Mouse (Mus musculus) MEL-GATA-1-ER (cell line): ENCODE measurements around the gene Ropn1.
"Not testable (repeated sequence)": the region's sequence is repeated elsewhere in the genome, so short reads cannot be mapped to it uniquely, and the experiment has no call there.

ENCODE experiments used
- DNase-seq: peaks from one replicate; pipeline ENCODE4 v3.0.0-alpha.2; 2012; ENCODE audit warnings: low read depth; ENCODE audit errors: extremely low read depth

The Ropn1 gene

GRCm38 (mm10) chr16:34690334-34691144, 40.8 kb downstream of the Ropn1 start, which contains the start of gene Ccdc14:
Gene Ccdc14 (plus strand): TSS chr16:34690616.
- peak; percentile 78 for DNase-seq

GRCm38 (mm10) chr16:34691156-34691555, 41.4 kb downstream of the Ropn1 start:
- peak; percentile 51 for DNase-seq

GRCm38 (mm10) chr16:34694477-34694876, 44.8 kb downstream of the Ropn1 start:
- peak; percentile 20 for DNase-seq

GRCm38 (mm10) chr16:34698721-34699120, 49.0 kb downstream of the Ropn1 start:
- not testable (repeated sequence) for DNase-seq

- peak; percentile 54 for DNase-seq
These were observed 50.6 kb downstream of the Ropn1 start for GRCm38 (mm10) chr16:34700165-34700827.

- DNase-seq, result no peak
These were observed 51.1 kb downstream of the Ropn1 start for GRCm38 (mm10) chr16:34700828-34701216.

- no peak for DNase-seq
These were observed 56.3 kb downstream of the Ropn1 start for GRCm38 (mm10) chr16:34706019-34706418.

GRCm38 (mm10) chr16:34706487-34706946, 56.8 kb downstream of the Ropn1 start:
- DNase-seq, result no peak

GRCm38 (mm10) chr16:34711481-34711880, 61.8 kb downstream of the Ropn1 start:
- no peak for DNase-seq

GRCm38 (mm10) chr16:34725156-34725555, 75.4 kb downstream of the Ropn1 start:
- DNase-seq, result no peak
